Mouse (Mus musculus) CH12.LX (cell line): ENCODE results near the gene Klf7. TPM values are rescaled to one million over a fixed set of nuclear protein-coding genes. Genes with fewer than 3 reads are reported as not detected.

Experiments
- DNase-seq: peaks from one replicate; pipeline ENCODE4 v3.0.0-alpha.2; 2013; ENCODE audit errors: extremely low read depth
- H3K27ac ChIP-seq: 2 replicates; pipeline ENCODE4 v1.5.1; 2012; ENCODE audit warnings: low read depth, mild to moderate bottlenecking, control low read depth, moderate library complexity; ENCODE audit not compliant: insufficient read depth
- H3K27me3 ChIP-seq: replicated peaks from 2 replicates; pipeline ENCODE3; 2012; ENCODE audit warnings: inconsistent platforms
- H3K36me3 ChIP-seq, 2 experiments: replicated peaks in 1 of 2; 2 replicates each; pipeline versions ENCODE3 to v1.6.1; 2012; ENCODE audit warnings: inconsistent platforms in 1 of 2, low read length in 1 of 2, mild to moderate bottlenecking in 1 of 2, mixed read lengths in 1 of 2, moderate library complexity in 1 of 2; ENCODE audit not compliant: control insufficient read depth in 1 of 2, insufficient read depth in 1 of 2
- H3K4me1 ChIP-seq, 2 experiments: 2 replicates each; pipeline ENCODE4 v1.6.1; 2012; ENCODE audit warnings: inconsistent platforms in 1 of 2, moderate library complexity in 1 of 2; ENCODE audit not compliant: insufficient read depth in 2 of 2, control insufficient read depth in 1 of 2
- H3K4me2 ChIP-seq: 2 replicates; pipeline ENCODE4 v1.6.1; 2012; ENCODE audit warnings: low read depth, mild to moderate bottlenecking, control low read depth; ENCODE audit not compliant: poor library complexity, insufficient read depth, severe bottlenecking
- H3K4me3 ChIP-seq, 3 experiments: fragments of 150-350 bp in 1 of 3; sonication (generic) in 1 of 3; replicated peaks in 1 of 3; 2 replicates each; pipeline versions ENCODE3 to v1.5.1; 2011 to 2012; ENCODE audit warnings: low read depth in 2 of 3, low read length in 2 of 3, mild to moderate bottlenecking in 2 of 3, moderate library complexity in 2 of 3, control low read depth in 1 of 3, improper control_type of control experiment in 1 of 3, inconsistent platforms in 1 of 3, mixed read lengths in 1 of 3; ENCODE audit not compliant: poor library complexity in 1 of 3
- H3K79me2 ChIP-seq: replicated peaks from 2 replicates; pipeline ENCODE4 v1.6.1; 2012; ENCODE audit warnings: mild to moderate bottlenecking, moderate library complexity; ENCODE audit not compliant: control insufficient read depth, poor library complexity, insufficient read depth, severe bottlenecking; ENCODE audit errors: extremely low read depth
- H3K9ac ChIP-seq: 2 replicates; pipeline ENCODE4 v1.6.1; 2012; ENCODE audit warnings: low read depth, mild to moderate bottlenecking, control low read depth, moderate library complexity; ENCODE audit not compliant: insufficient read depth
- H3K9me3 ChIP-seq: replicated peaks from 2 replicates; pipeline ENCODE3; 2012; ENCODE audit warnings: low read length, inconsistent platforms, mixed read lengths
- CTCF ChIP-seq, 2 experiments: IDR thresholded peaks in 1 of 2; conservative IDR thresholded peaks in 1 of 2; 2 replicates each; pipeline ENCODE4 v1.5.1; 2011 to 2012; ENCODE audit warnings: low read depth in 2 of 2, low read length in 2 of 2, improper control_type of control experiment in 1 of 2, inconsistent platforms in 1 of 2, mild to moderate bottlenecking in 1 of 2, moderate library complexity in 1 of 2
- ELF1 ChIP-seq: IDR thresholded peaks from 2 replicates; pipeline ENCODE4 v1.6.1; 2014; ENCODE audit warnings: low read depth, mild to moderate bottlenecking, inconsistent platforms, low read length, improper control_type of control experiment
- ETS1 ChIP-seq: conservative IDR thresholded peaks from 2 replicates; pipeline ENCODE4 v1.6.1; 2012; ENCODE audit warnings: low read depth, mild to moderate bottlenecking, inconsistent platforms, low read length, improper control_type of control experiment, moderate library complexity
- GABPA ChIP-seq: IDR thresholded peaks from 2 replicates; pipeline ENCODE4 v1.6.1; 2012; ENCODE audit warnings: low read depth, low read length, improper control_type of control experiment, inconsistent platforms; ENCODE audit not compliant: insufficient replicate concordance
- HCFC1 ChIP-seq: IDR thresholded peaks from 2 replicates; pipeline ENCODE4 v1.6.1; 2012; ENCODE audit warnings: low read depth, mild to moderate bottlenecking, inconsistent platforms, low read length, improper control_type of control experiment
- IRF4 ChIP-seq: IDR thresholded peaks from 2 replicates; pipeline ENCODE4 v1.6.1; 2014; ENCODE audit warnings: low read depth, mild to moderate bottlenecking, inconsistent platforms, low read length, improper control_type of control experiment
- JUN ChIP-seq: IDR thresholded peaks from 2 replicates; pipeline ENCODE4 v1.6.1; 2011; ENCODE audit warnings: low read depth, mild to moderate bottlenecking, low read length, improper control_type of control experiment, moderate library complexity; ENCODE audit not compliant: insufficient read depth
- JUND ChIP-seq: conservative IDR thresholded peaks from 2 replicates; pipeline ENCODE4 v1.6.1; 2011; ENCODE audit warnings: low read depth, low read length, improper control_type of control experiment
- KAT2A ChIP-seq: IDR thresholded peaks from 2 replicates; pipeline ENCODE4 v1.6.1; 2012; ENCODE audit warnings: low read length, improper control_type of control experiment, inconsistent platforms; ENCODE audit not compliant: insufficient replicate concordance
- MAZ ChIP-seq: IDR thresholded peaks from 2 replicates; pipeline ENCODE4 v1.6.1; 2012; ENCODE audit warnings: low read depth, mild to moderate bottlenecking, inconsistent platforms, low read length, improper control_type of control experiment, moderate library complexity
- MXI1 ChIP-seq: IDR thresholded peaks from 2 replicates; pipeline ENCODE4 v1.6.1; 2011; ENCODE audit warnings: mild to moderate bottlenecking, low read depth, low read length, improper control_type of control experiment
- NELFE ChIP-seq: IDR thresholded peaks from 2 replicates; pipeline ENCODE4 v1.6.1; 2011; ENCODE audit warnings: low read depth, low read length, improper control_type of control experiment
- NRF1 ChIP-seq: IDR thresholded peaks from 2 replicates; pipeline ENCODE4 v1.6.1; 2014; ENCODE audit warnings: low read depth, mild to moderate bottlenecking, inconsistent platforms, low read length, improper control_type of control experiment, moderate library complexity
- RAD21 ChIP-seq: IDR thresholded peaks from 2 replicates; pipeline ENCODE4 v1.6.1; 2011; ENCODE audit warnings: low read depth, mild to moderate bottlenecking, low read length, improper control_type of control experiment, moderate library complexity
- RCOR1 ChIP-seq: conservative IDR thresholded peaks from 2 replicates; pipeline ENCODE4 v1.6.1; 2012; ENCODE audit warnings: low read depth, mild to moderate bottlenecking, inconsistent platforms, low read length, improper control_type of control experiment
- SIN3A ChIP-seq: IDR thresholded peaks from 2 replicates; pipeline ENCODE4 v1.6.1; 2012; ENCODE audit warnings: low read length, improper control_type of control experiment, inconsistent platforms
- ZC3H11A ChIP-seq: IDR thresholded peaks from 2 replicates; pipeline ENCODE4 v1.6.1; 2012; ENCODE audit warnings: low read depth, mild to moderate bottlenecking, inconsistent platforms, low read length, improper control_type of control experiment
- ZMIZ1 ChIP-seq: IDR thresholded peaks from 2 replicates; pipeline ENCODE4 v1.6.1; 2012; ENCODE audit warnings: low read depth, mild to moderate bottlenecking, inconsistent platforms, low read length, improper control_type of control experiment
- ZNF384 ChIP-seq: IDR thresholded peaks from 2 replicates; pipeline ENCODE4 v1.6.1; 2012; ENCODE audit warnings: low read depth, low read length, improper control_type of control experiment, inconsistent platforms
- dilution Hi-C: fragments of 300-500 bp; cut with MboI; formaldehyde crosslinking; loops from 2 replicates; pipeline ENCODE4 v1.14.3; 2020; ENCODE audit warnings: low sequenced_read_pairs; ENCODE audit not compliant: extremely low pct_unique_long_range_greater_than_20kb, extremely low pct_ligation_motif_present
- in situ Hi-C: fragments of 300-500 bp; cut with MboI; formaldehyde crosslinking; loops from 3 replicates; pipeline ENCODE4 v1.14.3; 2019; ENCODE audit warnings: low sequenced_read_pairs, low pct_ligation_motif_present, low pct_unique_long_range_greater_than_20kb, mixed read lengths
- polyA plus RNA-seq: library from polyadenylated mRNA; unstranded; fragments of >175 nt; gene quantifications from 2 replicates; pipeline ENCODE4 v1.2.1, GENCODE M21; 2012; ENCODE audit warnings: low read depth; ENCODE audit not compliant: insufficient read length
- total RNA-seq, 2 experiments: library from RNA; depleted of rRNA; stranded (reverse); fragments of 300-350 nt in 1 of 2; fragments of >200 nt in 1 of 2; gene quantifications; 2 replicates each; pipeline ENCODE4 v1.2.3; 2012 to 2014

Klf7 gene
- total and polyA plus RNA-seq, 3 experiments = 4.3 to 6.5 (median 6.2) TPM

GRCm38 (mm10) chr1:64117478-64118284 lies 4.4 kb downstream of the Klf7 start:
- Histone ChIP-seq H3K79me2 (peaks cover 4% of the 10 kb centered on the region; the same call in 1 of the 2 replicates), H3K4me2 (no peak overlapping the region; the same call in 1 of the 2 replicates), H3K9me3 (no peaks in the 10 kb centered on the region), H3K27me3 (no peaks in the 10 kb centered on the region), H3K27ac (no peak overlapping the region), H3K4me3 (no peak overlapping the region), H3K36me3 (peaks cover 0 to 5% of the 10 kb centered on the region in 2 experiments), H3K4me1 (peaks cover 4 to 26% of the 10 kb centered on the region in 2 experiments), H3K9ac (no peak overlapping the region)
- DNase-seq = no peak
- dilution Hi-C loops = no loop called here
- TF ChIP-seq ZMIZ1 (no peak), NELFE (no peak), RAD21 (no peak), SIN3A (no peak), ZNF384 (no peak), GABPA (no peak), CTCF (conservative IDR thresholded peaks at IDR 0.05 in 1 of 2, IDR thresholded peaks at IDR 0.05 in 1 of 2; ENCODE audit: low read depth in 2 of 2, low read length in 2 of 2) (no peak), NRF1 (no peak), ETS1 (no peak), KAT2A (no peak), IRF4 (no peak), JUN (no peak), MAZ (no peak), JUND (no peak), RCOR1 (no peak)
- in situ Hi-C loops = loop anchor here (25.0 kb wide), 1 partner anchor 320 kb away; no protein-coding TSS in a partner anchor

- no peak overlapping the region for H3K4me3 ChIP-seq
- in situ Hi-C loops = loop anchor here (25.0 kb wide), 1 partner anchor 320 kb away; no protein-coding TSS in a partner anchor
- DNase-seq = no peak
- H3K4me2 ChIP-seq = no peak overlapping the region
- dilution Hi-C loops = no loop called here
- peaks cover 4% of the 10 kb centered on the region; the same call in 1 of the 2 replicates for H3K79me2 ChIP-seq
- H3K27ac ChIP-seq = no peak overlapping the region
- no peaks in the 10 kb centered on the region for H3K27me3 ChIP-seq
- H3K9ac ChIP-seq = no peak overlapping the region
- peaks cover 4 to 22% of the 10 kb centered on the region in 2 experiments for H3K4me1 ChIP-seq
- peaks cover 0 to 5% of the 10 kb centered on the region in 2 experiments for H3K36me3 ChIP-seq
- no peak for TF ChIP-seq MAZ
- no peak for TF ChIP-seq MXI1
- TF ChIP-seq HCFC1 = no peak
- no peak for TF ChIP-seq KAT2A
- no peak for TF ChIP-seq JUND
- TF ChIP-seq ZC3H11A = no peak
- no peak for TF ChIP-seq ELF1
- H3K9me3 ChIP-seq = no peaks in the 10 kb centered on the region
These were observed 5.2 kb downstream of the Klf7 start for GRCm38 (mm10) chr1:64116746-64117455.
